Mouse (Mus musculus) embryonic stem cell, embryonic (primary cell): ENCODE measurements around the gene Sparc.

Experiments
- CTCF ChIA-PET, 4 experiments: fragments of 300-600 bp in 2 of 4; fragments of 350-600 bp in 2 of 4; sonication (Branson Sonifier 250); formaldehyde crosslinking; loops; one replicate each; lab custom pipeline; 2022; ENCODE audit warnings: inconsistent platforms in 2 of 4; lab: Charles Lee
- POLR2A ChIA-PET, 4 experiments: fragments of 300-600 bp in 2 of 4; fragments of 350-600 bp in 2 of 4; sonication (Branson Sonifier 250); formaldehyde crosslinking; loops; one replicate each; lab custom pipeline; 2022; ENCODE audit warnings: antibody characterized with exemption in 4 of 4, inconsistent platforms in 1 of 4; lab: Charles Lee

Sparc gene

DNA sequence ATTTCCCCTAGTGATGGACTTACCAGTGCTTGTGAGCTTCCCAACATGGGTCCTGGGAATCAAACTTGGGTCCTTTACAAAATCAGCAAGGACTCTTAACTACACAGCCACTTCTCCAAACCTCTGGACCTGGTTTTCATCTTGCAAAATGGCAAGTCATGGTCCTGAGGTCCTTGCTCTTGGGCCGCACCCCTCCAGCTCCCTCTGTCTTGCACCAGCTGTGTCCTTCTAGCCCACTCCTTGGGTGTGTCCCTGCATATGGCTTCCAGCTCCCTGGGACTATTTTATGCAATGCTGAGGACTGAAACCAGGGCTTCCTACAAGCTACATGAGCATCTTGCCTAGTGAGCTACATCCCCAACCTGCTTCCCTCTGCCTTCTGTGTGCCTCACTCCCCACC, at the start of gene Sparc:
TSS of gene Sparc (minus strand) at position 206 of the 400 bp plus-strand sequence.
- POLR2A ChIA-PET = interaction anchor here in 3 of 4 experiments (0.7 to 26.5 kb wide), 14 partner anchors 7 to 101 kb away, joined by 3 to 542 read pairs (median 21); partner anchors contain the start of genes G3bp1 (in 2 of the 3) and Sparc (in 1 of the 3)
- CTCF ChIA-PET = interaction anchor here in 2 of 4 experiments (0.6 to 1.9 kb wide), 4 partner anchors 24 to 526 kb away, joined by 3 to 6 read pairs (median 3); no protein-coding TSS in a partner anchor

DNA sequence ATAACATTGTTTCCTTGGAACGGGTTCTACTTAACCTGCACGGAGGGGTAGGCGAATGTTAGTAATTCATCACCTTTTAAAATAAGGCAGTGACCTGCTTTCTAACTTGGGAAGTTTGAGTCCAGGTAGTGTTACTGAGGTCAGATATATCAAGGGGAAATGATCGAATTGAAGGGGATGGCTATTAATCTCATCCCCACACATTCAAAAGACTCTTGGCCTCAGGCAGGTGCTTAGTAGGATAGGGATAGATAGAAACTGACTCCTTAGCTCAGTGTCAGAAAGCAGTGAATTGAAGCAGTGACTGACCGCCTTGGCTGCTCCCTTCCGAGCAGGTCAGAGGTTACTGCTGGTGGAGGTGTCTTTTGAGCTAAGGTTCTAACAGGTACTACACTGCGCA, 48.5 kb upstream of the Sparc start:
- POLR2A ChIA-PET = interaction anchor here (0.6 to 13.8 kb wide), 20 partner anchors 10 to 836 kb away, joined by 3 to 501 read pairs (median 7); partner anchors contain the start of genes Atox1 (in 3 of the 4) and Sparc (in 1 of the 4)
- CTCF ChIA-PET = interaction anchor here in 2 of 4 experiments (0.6 to 1.5 kb wide), 2 partner anchors 39 to 84 kb away, joined by 5 to 7 read pairs; no protein-coding TSS in a partner anchor

DNA sequence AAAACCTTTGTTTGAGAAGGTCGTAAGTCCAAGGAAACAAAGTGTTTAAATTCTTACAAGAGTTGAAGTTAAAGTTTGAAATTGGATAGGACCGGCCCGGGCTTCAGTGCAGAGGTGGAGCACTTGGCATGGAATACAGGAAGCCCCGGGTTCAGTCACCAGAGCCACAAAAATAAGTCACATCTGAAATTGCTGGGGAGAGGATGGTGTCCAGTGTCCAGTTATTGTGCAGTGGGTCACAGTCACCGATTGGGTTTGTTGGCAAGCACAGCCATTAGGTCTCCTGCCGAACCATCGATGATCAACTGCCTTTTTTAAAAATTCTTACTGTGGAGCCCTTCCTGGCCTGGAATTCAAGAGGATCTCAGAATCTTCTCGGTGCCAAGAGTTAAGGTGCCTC, 47.8 kb upstream of the Sparc start:
- ChIA-PET POLR2A (interaction anchor here (0.7 to 13.8 kb wide), 37 partner anchors 10 to 394 kb away, joined by 3 to 501 read pairs (median 21); partner anchors contain the start of genes Atox1 (in 4 of the 4), Sparc (in 2 of the 4), Ccdc69 (in 1 of the 4) and Glra1 (in 1 of the 4)), CTCF (no interaction called here)

GRCm38 (mm10) chr11:55469923-55470691, 47.1 kb upstream of the Sparc start:
- ChIA-PET POLR2A (interaction anchor here (0.7 to 13.8 kb wide), 87 partner anchors 9 to 609 kb away, joined by 3 to 501 read pairs (median 8); partner anchors contain the start of genes Atox1 (in 4 of the 4), Gm2a (in 3 of the 4), Glra1 (in 2 of the 4) and Slc36a1 (in 2 of the 4)), CTCF (interaction anchor here in 3 of 4 experiments (0.7 to 3.0 kb wide), 15 partner anchors 9 to 266 kb away, joined by 3 to 22 read pairs (median 4); partner anchors contain the start of gene Atox1 (in 1 of the 3))

DNA sequence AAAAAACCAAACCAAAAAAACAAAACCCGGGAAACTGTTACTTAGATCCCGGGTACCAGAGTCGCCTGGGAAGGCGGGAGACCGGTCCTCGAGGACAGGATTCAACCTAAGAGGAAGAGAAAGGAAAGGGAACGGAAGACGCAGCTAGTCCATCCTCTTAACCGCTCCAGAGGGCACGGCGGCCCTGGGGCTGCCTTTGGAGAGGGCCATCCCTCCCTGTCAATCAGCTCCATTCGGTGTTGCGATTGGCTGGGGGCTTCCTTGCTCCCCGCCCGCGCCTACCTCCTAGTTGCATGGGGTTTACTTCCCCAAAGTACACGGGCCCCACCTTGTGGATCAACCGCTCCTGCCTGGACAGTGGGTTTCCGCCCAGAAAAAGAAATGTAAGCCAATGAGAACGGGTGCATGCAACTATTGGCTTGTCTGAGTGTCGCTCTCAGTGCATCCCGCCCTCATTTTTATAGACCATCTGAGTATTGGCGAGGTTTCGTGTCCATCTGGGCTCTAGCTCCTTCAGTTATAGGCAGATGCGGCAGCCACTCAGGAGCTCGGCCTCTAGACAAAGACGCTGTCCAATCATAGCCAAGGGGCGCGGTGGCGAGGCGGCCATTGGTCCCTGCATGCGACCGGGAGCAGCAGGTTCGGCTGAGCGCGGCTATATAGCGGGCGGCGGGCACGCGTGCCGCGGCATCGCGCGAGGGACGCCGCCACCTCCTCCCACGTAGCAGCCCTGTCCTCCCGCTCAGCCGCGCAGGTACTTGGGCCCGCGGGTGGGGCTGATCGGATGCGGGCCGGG, 46.3 kb upstream of the Sparc start, which contains the start of gene G3bp1:
TSS of gene G3bp1 (plus strand) at position 638 of the 796 bp plus-strand sequence.
- ChIA-PET CTCF (interaction anchor here in 3 of 4 experiments (0.6 to 3.0 kb wide), 27 partner anchors 8 to 372 kb away, joined by 3 to 22 read pairs (median 4); partner anchors contain the start of genes Atox1 (in 2 of the 3) and Gm2a (in 1 of the 3)), POLR2A (interaction anchor here (0.5 to 13.8 kb wide), 149 partner anchors 9 to 1469 kb away, joined by 3 to 501 read pairs (median 5); partner anchors contain the start of genes Atox1 (in 4 of the 4), Gm2a (in 3 of the 4), Slc36a1 (in 2 of the 4) and Sparc (in 2 of the 4))

DNA sequence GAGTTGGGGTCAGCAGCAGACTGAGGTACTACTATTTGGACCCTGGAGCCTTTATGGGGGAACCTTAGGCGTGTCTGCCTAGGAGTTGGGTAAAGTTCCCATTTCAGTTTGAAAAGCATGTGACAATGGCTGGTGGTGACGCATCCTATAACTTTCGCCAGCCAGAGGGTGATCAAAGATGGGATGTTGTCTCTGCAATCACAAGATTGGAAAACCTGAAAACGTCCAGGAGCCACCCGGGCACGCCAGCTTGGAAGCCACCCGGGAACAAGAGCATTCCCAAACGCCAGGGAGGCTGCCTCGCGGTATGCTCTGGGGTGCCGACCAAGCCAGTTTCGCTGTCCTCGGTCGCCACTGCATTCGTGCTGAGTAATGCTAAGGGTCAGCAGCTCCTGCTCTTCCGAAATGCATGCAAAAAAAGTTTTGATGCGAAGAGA, 45.6 kb upstream of the Sparc start:
- ChIA-PET CTCF (interaction anchor here in 3 of 4 experiments (0.6 to 3.0 kb wide), 22 partner anchors 8 to 371 kb away, joined by 3 to 22 read pairs (median 4); partner anchors contain the start of genes Atox1 (in 2 of the 3) and Gm2a (in 1 of the 3)), POLR2A (interaction anchor here (0.7 to 13.8 kb wide), 124 partner anchors 8 to 946 kb away, joined by 3 to 501 read pairs (median 6); partner anchors contain the start of genes Atox1 (in 4 of the 4), Gm2a (in 3 of the 4), Slc36a1 (in 2 of the 4) and Sparc (in 2 of the 4))

GRCm38 (mm10) chr11:55468012-55468411, 45.0 kb upstream of the Sparc start:
- POLR2A ChIA-PET = interaction anchor here (0.5 to 13.8 kb wide), 73 partner anchors 7 to 607 kb away, joined by 3 to 501 read pairs (median 8); partner anchors contain the start of genes Atox1 (in 3 of the 4), Gm2a (in 2 of the 4), Sparc (in 2 of the 4) and Lyrm7 (in 1 of the 4)
- CTCF ChIA-PET = interaction anchor here in 3 of 4 experiments (0.5 to 3.0 kb wide), 11 partner anchors 14 to 262 kb away, joined by 3 to 22 read pairs (median 6); no protein-coding TSS in a partner anchor

- POLR2A ChIA-PET = interaction anchor here in 3 of 4 experiments (0.5 to 13.8 kb wide), 5 partner anchors 22 to 482 kb away, joined by 3 to 501 read pairs (median 3); partner anchors contain the start of gene Gm2a (in 1 of the 3)
- CTCF ChIA-PET = no interaction called here
Measured at GRCm38 (mm10) chr11:55465177-55465576, 42.2 kb upstream of the Sparc start.

DNA sequence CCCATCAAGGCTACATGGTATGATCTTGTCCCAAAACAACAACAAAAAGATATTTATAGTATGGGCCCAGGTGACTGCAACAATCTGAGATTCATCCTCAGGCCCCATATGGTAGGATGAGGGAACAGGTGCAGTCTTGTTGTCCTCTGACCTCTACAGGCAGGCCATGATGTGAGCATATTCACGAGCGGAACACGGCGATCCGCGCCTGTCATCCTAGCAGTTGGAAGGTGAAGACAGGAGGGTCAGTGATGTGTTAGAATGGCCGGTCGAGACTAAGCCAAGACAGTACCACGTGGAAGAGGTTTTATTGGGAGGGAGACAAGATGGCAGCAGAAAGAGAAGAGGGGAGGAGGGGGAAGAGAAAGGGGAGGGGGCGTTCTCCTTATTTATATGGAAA, 41.7 kb upstream of the Sparc start:
- POLR2A ChIA-PET = interaction anchor here in 3 of 4 experiments (0.5 to 13.8 kb wide), 4 partner anchors 9 to 482 kb away, joined by 3 to 501 read pairs (median 4); partner anchors contain the start of gene Gm2a (in 1 of the 3)

GRCm38 (mm10) chr11:55462149-55462548, 39.2 kb upstream of the Sparc start:
- POLR2A ChIA-PET = interaction anchor here (0.5 to 6.5 kb wide), 32 partner anchors 7 to 1025 kb away, joined by 3 to 312 read pairs (median 10); partner anchors contain the start of genes G3bp1 (in 4 of the 4), Gm2a (in 1 of the 4) and Slc36a1 (in 1 of the 4)
- CTCF ChIA-PET = interaction anchor here in 2 of 4 experiments (1.2 to 3.8 kb wide), 4 partner anchors 56 to 75 kb away, joined by 3 to 19 read pairs (median 10); no protein-coding TSS in a partner anchor

More for the DNA sequence above, 41.7 kb upstream of the Sparc start:
- CTCF ChIA-PET = no interaction called here

DNA sequence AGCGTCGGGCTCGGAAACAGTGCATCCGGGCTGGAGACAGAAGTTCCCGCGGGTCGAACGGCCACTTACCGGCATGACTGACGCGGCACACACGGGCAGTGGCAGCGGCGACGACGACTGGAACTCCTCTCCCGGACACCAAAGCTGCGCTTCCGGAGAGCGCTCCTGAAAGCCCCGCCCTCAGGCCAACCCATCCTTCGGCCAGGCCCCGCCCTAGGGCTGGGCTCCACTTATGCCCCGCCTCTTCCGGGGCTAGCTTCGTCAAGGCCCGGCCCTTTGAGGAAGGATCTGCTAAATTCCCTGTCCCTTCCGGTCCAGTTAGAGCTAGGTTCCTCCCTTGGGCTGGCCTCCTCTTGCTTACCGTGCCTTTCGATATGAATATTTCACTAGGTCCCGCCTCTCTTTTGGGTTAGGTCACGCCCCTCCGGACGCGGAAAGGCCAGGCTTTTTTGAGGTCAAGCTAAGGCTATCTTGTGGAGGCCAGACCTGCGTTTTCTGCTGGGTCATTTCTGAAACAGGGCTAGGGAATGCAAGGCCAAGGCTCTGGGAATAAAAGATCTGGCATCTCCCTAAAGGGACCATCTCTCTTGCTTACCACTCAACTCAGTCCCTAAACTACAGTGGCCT, 38.1 kb upstream of the Sparc start, which contains the start of gene Atox1:
TSS of gene Atox1 (minus strand) at position 221 of the 627 bp plus-strand sequence.
- ChIA-PET POLR2A (interaction anchor here (0.6 to 6.5 kb wide), 84 partner anchors 8 to 600 kb away, joined by 3 to 312 read pairs (median 5); partner anchors contain the start of genes G3bp1 (in 4 of the 4), Gm2a (in 2 of the 4), Lyrm7 (in 1 of the 4) and Slc36a1 (in 1 of the 4)), CTCF (interaction anchor here (0.5 to 3.8 kb wide), 21 partner anchors 8 to 471 kb away, joined by 3 to 19 read pairs (median 4); partner anchors contain the start of genes G3bp1 (in 1 of the 4) and Slc36a1 (in 1 of the 4))

GRCm38 (mm10) chr11:55460559-55461018, 37.6 kb upstream of the Sparc start:
- ChIA-PET CTCF (interaction anchor here (0.6 to 3.8 kb wide), 22 partner anchors 8 to 663 kb away, joined by 3 to 19 read pairs (median 5); partner anchors contain the start of genes G3bp1 (in 1 of the 4) and Slc36a1 (in 1 of the 4)), POLR2A (interaction anchor here (0.6 to 6.5 kb wide), 81 partner anchors 9 to 600 kb away, joined by 3 to 312 read pairs (median 5); partner anchors contain the start of genes G3bp1 (in 4 of the 4), Gm2a (in 2 of the 4), Lyrm7 (in 1 of the 4) and Slc36a1 (in 1 of the 4))

DNA sequence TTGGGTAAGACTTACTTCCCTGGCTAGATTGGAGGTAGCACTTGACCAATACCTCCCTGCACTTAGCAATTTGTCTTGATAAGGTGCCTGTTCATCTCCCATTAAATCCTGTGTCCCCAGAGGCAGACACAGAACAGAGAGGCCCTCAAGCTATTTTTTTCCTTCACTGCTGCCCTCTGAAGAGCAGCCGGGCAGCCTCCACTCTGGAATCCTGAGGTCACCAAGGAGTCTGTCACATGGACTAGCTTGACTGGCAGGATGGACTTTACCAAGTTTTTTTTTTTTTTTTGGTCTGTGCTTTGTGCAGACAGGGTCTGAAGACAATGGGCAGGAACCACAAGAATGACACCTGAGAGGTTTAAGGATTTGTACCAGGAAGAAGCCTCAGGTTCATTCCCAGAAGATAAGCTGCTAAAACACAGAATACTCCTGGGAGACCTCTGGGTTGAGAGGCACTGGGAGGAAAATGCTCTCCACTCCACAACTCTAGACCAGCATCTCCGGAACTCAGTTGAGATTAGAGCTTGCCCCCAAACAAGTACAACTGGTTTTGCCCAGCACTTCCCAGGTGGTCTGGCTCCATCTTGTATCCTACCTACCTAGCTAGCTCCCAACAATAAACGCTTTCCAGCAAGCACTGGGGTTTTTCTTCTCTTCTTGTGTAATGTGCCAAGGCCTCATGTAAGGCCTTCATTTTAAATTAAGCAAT, 37.0 kb upstream of the Sparc start:
- ChIA-PET POLR2A (interaction anchor here (0.6 to 6.5 kb wide), 57 partner anchors 8 to 1015 kb away, joined by 3 to 312 read pairs (median 6); partner anchors contain the start of genes G3bp1 (in 4 of the 4) and Gm2a (in 2 of the 4)), CTCF (interaction anchor here (0.6 to 3.8 kb wide), 19 partner anchors 9 to 662 kb away, joined by 3 to 19 read pairs (median 6); partner anchors contain the start of gene G3bp1 (in 1 of the 4))

GRCm38 (mm10) chr11:55458501-55458900, 35.5 kb upstream of the Sparc start:
- POLR2A ChIA-PET = interaction anchor here in 3 of 4 experiments (0.5 to 6.5 kb wide), 9 partner anchors 11 to 71 kb away, joined by 3 to 312 read pairs (median 5); partner anchors contain the start of gene G3bp1 (in 3 of the 3)
- CTCF ChIA-PET = interaction anchor here in 2 of 4 experiments (1.0 kb wide), 2 partner anchors 69 to 85 kb away, joined by 3 to 4 read pairs; no protein-coding TSS in a partner anchor
